Mouse (Mus musculus) kidney, adult 2 months (tissue): Measurements from ENCODE around the gene Lsmem1. TPM values are rescaled to one million over a fixed set of nuclear protein-coding genes. Genes with fewer than 3 reads are reported as not detected.
A peak's percentile ranks its signal among the peaks of the same experiment; 100 is the strongest.

Source experiments
- DNase-seq: peaks from one replicate; pipeline ENCODE4 v3.0.0; 2021
- H3K27ac ChIP-seq: fragments of 200-500 bp; 2 replicates; pipeline ENCODE4 v1.5.1; 2012; ENCODE audit warnings: low read depth, low read length, control low read depth, inconsistent platforms; ENCODE audit not compliant: insufficient read depth
- H3K27me3 ChIP-seq: fragments of 200-500 bp; replicated peaks from 2 replicates; pipeline ENCODE4 v1.6.1; 2012; ENCODE audit warnings: mild to moderate bottlenecking, moderate library complexity, low read length, inconsistent platforms; ENCODE audit not compliant: control insufficient read depth, insufficient read depth
- H3K36me3 ChIP-seq: fragments of 200-500 bp; 2 replicates; pipeline ENCODE4 v1.6.1; 2012; ENCODE audit warnings: mild to moderate bottlenecking, moderate library complexity, low read length, inconsistent platforms; ENCODE audit not compliant: control insufficient read depth, insufficient read depth
- H3K4me1 ChIP-seq: fragments of 200-500 bp; 2 replicates; pipeline ENCODE4 v1.6.1; 2011; ENCODE audit warnings: low read length; ENCODE audit not compliant: control insufficient read depth, insufficient read depth
- H3K4me3 ChIP-seq: fragments of 200-500 bp; 2 replicates; pipeline ENCODE4 v1.5.1; 2011; ENCODE audit warnings: mild to moderate bottlenecking, low read depth, low read length, control low read depth; ENCODE audit not compliant: insufficient read depth
- CTCF ChIP-seq: fragments of 200-500 bp; conservative IDR thresholded peaks from 2 replicates; pipeline ENCODE4 v1.5.1; 2011; ENCODE audit warnings: low read depth, mild to moderate bottlenecking, control low read depth, low read length, moderate library complexity, mixed read lengths; ENCODE audit not compliant: insufficient read depth, insufficient read length
- POLR2A ChIP-seq: fragments of 200-500 bp; IDR thresholded peaks from one replicate; pipeline ENCODE4 v1.6.1; 2011; ENCODE audit warnings: low read depth, low read length, control low read depth
- WGBS: fragments of 180-500 bp; shearing (Covaris S2); methylation state at CpG from one replicate; pipeline ENCODE4 v1.1.7; 2018; 5-methylcytosine and 5-hydroxymethylcytosine counted together
- polyA plus RNA-seq: library from polyadenylated mRNA; depleted of rRNA; stranded (reverse); fragments of >200 nt; gene quantifications from 2 replicates; pipeline ENCODE4 v1.2.3, GENCODE M21; 2012; rRNA removed

Gene Lsmem1
- polyA plus RNA-seq, 1 experiment, result 0.20 TPM

DNA sequence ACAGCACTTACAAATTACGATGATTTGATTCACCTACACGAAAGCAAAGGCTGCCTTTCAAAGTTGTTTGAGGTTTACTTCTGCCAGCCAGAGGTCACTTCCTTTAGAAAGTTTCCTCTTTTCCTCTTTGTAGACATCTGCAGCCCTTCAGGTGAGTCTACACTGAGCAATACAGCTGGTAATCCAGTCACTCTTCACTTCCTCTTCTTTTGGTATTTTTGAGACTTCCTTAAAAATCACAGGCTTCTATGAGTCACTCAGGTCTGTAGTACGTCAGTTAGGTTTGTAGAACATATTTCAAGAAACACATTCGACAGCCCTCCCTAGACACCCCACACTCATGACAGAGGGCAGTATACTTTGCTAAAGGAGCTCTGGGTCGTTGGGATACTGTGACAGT is 58.6 kb downstream of the Lsmem1 start:
- no peaks in the 10 kb centered on the region for H3K27me3 ChIP-seq
- no peak overlapping the region for H3K4me3 ChIP-seq
- H3K4me1 ChIP-seq, result no peaks in the 10 kb centered on the region; the same call in 1 of the 2 replicates
- H3K27ac ChIP-seq, result no peak overlapping the region
- TF ChIP-seq POLR2A (no peak), CTCF (no peak)
- DNase-seq, result no peak
- WGBS, result 67% methylated on average over 5 of the region's 5 CpGs
- no peaks in the 10 kb centered on the region for H3K36me3 ChIP-seq

- Histone ChIP-seq H3K36me3 (no peaks in the 10 kb centered on the region), H3K27ac (no peak overlapping the region), H3K4me1 (no peaks in the 10 kb centered on the region; the same call in 1 of the 2 replicates), H3K4me3 (no peak overlapping the region), H3K27me3 (no peaks in the 10 kb centered on the region)
- peak; percentile 33 for DNase-seq
- TF ChIP-seq CTCF (no peak), POLR2A (no peak)
- 51% methylated on average over 8 of the region's 8 CpGs for WGBS
These were observed 59.6 kb downstream of the Lsmem1 start for GRCm38 (mm10) chr12:40139484-40140245.

DNA sequence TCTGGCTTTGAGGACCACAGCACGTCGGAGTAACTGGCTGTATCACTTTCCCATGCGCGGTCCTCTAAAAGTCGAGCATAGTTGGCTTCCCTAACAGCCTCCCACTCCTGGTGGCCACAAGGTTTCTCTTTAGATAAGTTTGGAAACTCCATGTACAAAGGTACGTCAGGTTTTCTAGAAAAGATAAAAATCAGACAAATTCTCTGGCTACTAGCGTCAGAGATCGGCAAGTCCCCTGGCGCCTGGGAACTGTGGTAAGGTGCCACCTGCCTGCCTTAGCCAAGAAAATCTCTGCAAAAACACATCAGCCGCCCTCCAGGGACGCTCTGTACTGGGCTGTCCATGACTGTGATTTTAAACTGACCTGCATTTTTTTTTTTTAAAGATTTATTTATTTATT is 64.8 kb downstream of the Lsmem1 start:
- H3K4me1 ChIP-seq, result no peaks in the 10 kb centered on the region; the same call in 1 of the 2 replicates
- DNase-seq, result peak; percentile 15
- no peak overlapping the region for H3K27ac ChIP-seq
- 51% methylated on average over 11 of the region's 11 CpGs for WGBS
- H3K36me3 ChIP-seq, result no peaks in the 10 kb centered on the region
- peak overlapping the region; percentile 19; the same call in 1 of the 2 replicates for H3K4me3 ChIP-seq
- no peaks in the 10 kb centered on the region; the same call in 1 of the 2 replicates for H3K27me3 ChIP-seq
- TF ChIP-seq CTCF (no peak), POLR2A (no peak)

DNA sequence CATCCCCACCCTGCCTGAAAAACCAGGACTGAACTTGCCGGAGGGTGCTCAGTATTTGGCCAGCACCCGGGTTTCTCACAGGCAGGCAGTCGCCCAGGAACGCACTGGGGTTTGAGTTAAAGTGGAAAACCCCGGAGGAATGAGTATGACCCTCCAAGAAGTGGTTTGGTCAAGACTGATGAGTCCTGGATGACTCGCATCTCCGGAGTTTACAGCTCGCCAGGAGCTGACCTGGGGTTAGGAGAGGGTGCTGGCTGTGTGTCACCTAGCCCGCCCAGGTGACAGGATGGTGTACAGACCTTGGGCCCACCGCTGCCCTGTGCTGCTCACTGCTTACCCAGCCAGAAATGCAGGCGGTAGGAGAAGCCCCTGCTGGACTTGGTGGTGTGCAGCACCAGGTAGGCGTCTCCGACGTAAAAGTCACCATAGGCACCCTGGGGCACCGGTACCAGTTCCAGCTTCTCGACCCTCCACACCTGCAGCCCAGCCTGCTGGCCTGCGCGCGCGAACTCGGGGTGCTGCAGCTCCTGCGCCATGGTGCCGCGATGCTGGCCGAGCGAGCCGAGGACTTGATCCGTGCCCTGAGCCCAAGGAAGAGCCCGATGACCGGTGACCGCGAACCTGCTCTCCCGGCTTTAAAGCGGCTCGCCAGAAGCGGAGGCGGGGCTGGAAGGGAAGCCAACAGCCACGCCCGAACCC is 65.6 kb downstream of the Lsmem1 start, which contains the start of gene Scin:
TSS of gene Scin (minus strand) at position 656 of the 699 bp plus-strand sequence.
- TF ChIP-seq POLR2A (no peak), CTCF (no peak)
- H3K4me3 ChIP-seq, result peak within 1 kb of the TSS; percentile 55
- H3K36me3 ChIP-seq, result no peaks in the 10 kb centered on the region
- H3K4me1 ChIP-seq, result no peaks in the 10 kb centered on the region
- peak within 1 kb of the TSS; percentile 64 for H3K27ac ChIP-seq
- WGBS, result 2% methylated on average over 39 of the region's 39 CpGs
- DNase-seq, result peak; percentile 71
- H3K27me3 ChIP-seq, result no peaks in the 10 kb centered on the region; the same call in 1 of the 2 replicates

- Histone ChIP-seq H3K27ac (peak overlapping the region; percentile 64; the same call in 1 of the 2 replicates), H3K27me3 (no peaks in the 10 kb centered on the region; the same call in 1 of the 2 replicates), H3K4me3 (peak overlapping the region; percentile 55), H3K36me3 (no peaks in the 10 kb centered on the region), H3K4me1 (no peaks in the 10 kb centered on the region)
- 20% methylated on average over 10 of the region's 10 CpGs for WGBS
- no peak for TF ChIP-seq CTCF
- DNase-seq, result no peak
These were observed 66.1 kb downstream of the Lsmem1 start for GRCm38 (mm10) chr12:40133194-40133572.

Other genes with a start within 250 kb of the Lsmem1 start
- 11.6 and 12.4 TPM in 2 replicates for gene Arl4a, start 161.5 kb downstream of the Lsmem1 start, polyA plus RNA-seq
- gene Scin, start 65.3 kb downstream of the Lsmem1 start, polyA plus RNA-seq, result 37.1 and 41.9 TPM in 2 replicates
- 7.9 and 8.2 TPM in 2 replicates for gene Ifrd1, start 49.0 kb upstream of the Lsmem1 start, polyA plus RNA-seq
- 5.9 and 7.3 TPM in 2 replicates for gene Zfp277, start 246.4 kb upstream of the Lsmem1 start, polyA plus RNA-seq
- 4.1 and 4.3 TPM in 2 replicates for gene Dock4, start 246.5 kb upstream of the Lsmem1 start, polyA plus RNA-seq